Mouse (Mus musculus): ENCODE results near the gene Olfm2. TPM values are rescaled to one million over a fixed set of nuclear protein-coding genes. Genes with fewer than 3 reads are reported as not detected.

The Olfm2 gene
- total RNA-seq (2021), result 100 to 1,000 TPM; 123 to 138 TPM
- long read RNA-seq, transcript Olfm2-203 (6 exons, 1,895 nt), result major isoform, 58 of 96 reads
- long read RNA-seq, transcript Olfm2-204 (6 exons, 2,005 nt), result minor isoform, 25 of 96 reads
- long read RNA-seq, partial matches to known transcripts, result 11 of 96 reads
- long read RNA-seq, other reads (novel, unspliced or antisense), result 2 of 96 reads

DNA sequence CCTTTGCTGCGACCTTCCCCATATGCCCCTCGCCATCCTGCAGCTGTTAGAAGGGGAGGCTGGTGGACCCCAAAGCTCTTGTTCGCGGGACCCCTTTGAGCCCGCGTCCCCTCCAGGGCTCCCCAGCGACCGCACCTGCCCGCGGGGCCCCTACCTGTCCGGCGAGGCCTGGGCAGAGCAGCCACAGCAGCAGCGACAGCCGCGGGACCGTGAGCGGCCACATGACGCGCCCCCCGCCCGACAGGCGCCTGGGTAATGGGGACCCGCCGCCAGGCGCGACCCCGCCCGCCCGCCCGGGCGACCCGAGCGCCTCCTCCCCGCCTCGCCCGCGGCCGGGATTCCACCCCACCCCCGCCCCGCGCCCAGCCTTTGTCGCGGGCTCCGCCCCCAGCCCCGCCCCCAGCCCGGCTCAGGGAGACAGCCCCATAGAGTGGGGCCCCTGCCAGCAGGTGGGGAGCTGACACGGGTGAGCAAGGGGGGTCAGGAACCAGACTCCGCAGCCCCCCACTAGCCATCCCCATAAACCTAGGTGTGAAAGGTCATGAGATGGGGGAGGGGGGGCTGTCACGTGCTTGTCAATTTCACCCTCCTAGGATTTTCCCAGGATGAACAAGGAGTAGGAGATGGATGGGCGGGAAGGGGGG lies at the start of gene Olfm2:
Gene Olfm2 (minus strand): TSS at position 333 of the 644 bp plus-strand sequence.
- DNase-seq (ENCODE audit: low spot score in 2 of 2), result peak; percentile 22 to 52

DNA sequence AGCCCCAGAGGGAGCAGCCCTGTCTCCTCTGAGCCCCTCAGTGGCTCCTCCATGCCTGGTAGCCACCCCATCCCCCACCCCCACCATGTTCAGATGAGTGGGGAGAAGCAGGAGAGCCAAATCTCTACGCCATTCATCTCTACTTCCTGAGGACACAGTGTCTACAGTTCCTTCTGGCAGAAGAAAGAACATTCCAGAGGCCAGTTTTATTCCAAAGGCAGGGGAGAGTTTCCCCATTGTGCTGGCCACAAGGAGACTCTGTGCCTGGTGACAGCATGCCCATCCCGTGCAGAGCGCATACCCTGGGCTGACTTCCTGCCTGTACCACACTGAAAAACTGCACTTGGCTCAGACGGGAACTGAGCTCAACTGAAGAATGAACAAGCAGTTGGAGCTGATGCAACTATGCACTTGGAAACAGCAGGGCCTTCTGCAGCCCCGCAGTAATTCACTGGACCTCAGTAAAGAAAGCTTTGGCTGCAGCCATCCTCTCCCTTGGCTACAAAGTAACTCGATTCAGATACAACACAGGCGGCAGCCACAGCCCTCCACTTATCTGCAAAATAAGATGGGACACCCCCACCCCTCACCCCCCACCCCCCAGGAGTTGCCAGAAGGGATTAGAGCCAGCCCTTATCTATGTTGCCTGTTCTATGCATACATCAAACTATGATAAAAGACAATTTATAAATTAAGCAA lies 48.1 kb upstream of the Olfm2 start:
- peak; percentile 63 to 72 for DNase-seq (ENCODE audit: low spot score in 2 of 2)

DNA sequence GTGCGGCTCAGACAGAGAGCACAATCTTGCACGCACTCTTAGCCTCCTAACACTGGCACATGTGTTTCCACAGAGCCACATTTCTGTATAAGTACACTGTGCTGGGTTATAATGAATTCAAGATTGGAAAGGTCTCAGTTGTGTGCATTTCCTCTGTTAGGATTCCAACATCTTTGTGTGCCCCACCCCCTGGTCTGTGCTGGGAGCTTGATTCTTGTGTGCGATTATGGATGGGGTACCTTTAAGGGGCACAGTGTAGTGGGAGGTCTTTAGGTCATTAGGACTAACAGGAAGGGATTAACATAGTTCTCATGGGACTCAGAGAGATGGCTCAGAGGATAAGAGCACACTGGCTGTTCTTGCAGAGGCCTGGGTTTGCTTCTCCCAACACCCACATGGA lies 44.2 kb upstream of the Olfm2 start:
- DNase-seq (ENCODE audit: low spot score in 2 of 2), result no peak

DNA sequence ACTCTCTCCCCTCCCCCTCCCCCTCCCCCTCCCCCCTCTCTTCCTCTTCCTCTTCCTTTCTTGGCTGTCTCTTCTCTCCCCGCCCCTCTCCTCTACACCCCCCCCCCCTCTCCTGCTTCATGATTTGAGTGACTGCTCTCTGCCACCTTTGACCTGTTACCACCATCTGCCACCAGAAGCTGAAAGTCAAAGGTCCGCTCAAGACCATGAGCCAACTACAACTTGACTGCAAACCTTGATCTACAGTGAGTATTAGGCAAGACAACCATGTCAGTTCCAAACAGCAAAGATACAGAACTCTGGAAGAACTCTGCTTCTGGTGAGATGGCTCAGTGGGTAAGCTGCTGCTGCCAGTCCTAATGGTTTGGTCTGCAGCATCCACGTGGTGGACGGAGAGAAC lies 43.5 kb upstream of the Olfm2 start:
- no peak for DNase-seq (ENCODE audit: low spot score in 2 of 2)

DNA sequence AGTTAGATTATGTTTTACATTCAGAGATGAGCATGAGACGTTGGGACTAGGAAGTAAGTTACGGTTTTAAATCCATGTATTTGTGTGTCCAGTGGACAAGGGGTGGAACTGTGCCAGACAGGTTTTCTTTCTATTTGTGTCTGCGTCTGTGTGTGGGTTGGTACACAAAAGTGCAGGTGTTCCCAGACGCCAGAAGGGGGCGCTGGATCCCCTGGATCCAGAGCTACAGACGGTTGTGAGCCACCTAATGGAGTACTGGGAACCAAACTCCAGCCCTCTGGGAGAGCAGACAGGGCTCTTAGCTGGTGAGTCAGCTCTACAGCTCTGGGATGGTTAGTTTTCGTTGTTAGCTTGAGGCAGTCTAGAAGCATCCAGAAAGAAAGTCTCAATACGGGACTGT lies 41.8 kb upstream of the Olfm2 start:
- DNase-seq (ENCODE audit: low spot score in 2 of 2), result no peak

DNA sequence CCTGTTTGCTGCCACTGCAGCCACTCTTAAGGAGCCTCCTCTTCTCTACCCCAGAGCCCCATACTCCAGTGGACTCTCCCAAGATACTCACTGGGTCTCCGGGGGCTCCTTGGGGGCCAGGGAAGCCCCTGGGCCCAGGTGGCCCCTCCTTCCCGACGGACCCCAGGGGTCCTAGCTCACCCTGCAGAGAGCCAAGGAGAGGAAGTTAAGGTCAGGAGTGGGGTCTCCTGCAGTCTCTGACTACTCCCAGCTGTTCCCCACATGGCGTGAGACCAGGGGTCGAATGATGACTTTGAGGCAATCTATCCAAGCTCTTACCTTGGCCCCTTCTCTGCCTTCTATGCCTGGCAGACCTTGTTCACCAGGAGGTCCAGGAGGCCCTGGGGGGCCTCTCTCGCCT lies 38.9 kb upstream of the Olfm2 start:
- DNase-seq (ENCODE audit: low spot score in 2 of 2), result no peak

DNA sequence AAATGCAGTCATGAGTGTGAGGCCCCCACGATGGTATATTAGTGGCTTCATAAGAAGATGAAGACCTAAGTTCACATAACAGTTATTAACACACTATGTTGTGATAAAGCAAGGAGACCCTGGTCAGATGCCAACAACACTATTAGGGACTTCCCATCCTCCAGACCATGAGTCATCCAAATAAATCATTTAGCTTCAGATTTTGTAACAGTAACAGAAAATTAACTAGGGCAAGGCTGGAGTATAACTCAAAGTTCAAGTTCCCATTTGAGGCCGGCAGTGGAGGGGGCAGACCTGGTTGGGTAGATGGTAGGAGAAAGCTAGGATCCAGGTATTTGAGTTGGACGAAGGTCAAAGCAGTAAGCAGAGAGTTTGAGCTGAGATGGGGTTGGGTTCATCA lies 35.1 kb upstream of the Olfm2 start:
- DNase-seq (ENCODE audit: low spot score in 2 of 2), result no peak

DNA sequence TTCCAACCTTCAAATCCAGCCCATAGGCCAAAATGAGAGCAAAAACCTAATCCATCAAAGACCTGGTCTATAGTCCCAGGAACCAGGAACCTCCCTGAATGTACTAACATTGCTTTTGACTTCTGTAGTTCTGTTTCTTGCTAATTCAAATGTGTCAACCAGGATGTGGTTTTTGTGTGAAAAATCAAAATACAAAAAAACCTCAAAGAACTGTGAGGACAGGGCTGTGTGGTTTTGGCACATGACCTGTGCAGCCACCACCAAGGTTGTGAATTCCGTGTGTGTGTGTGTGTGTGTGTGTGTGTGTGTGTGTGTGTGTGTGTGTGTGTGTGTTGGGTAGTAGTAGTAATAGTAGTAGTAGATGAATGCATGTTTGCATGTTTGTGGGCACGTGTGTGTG lies 19.1 kb upstream of the Olfm2 start:
- no peak for DNase-seq (ENCODE audit: low spot score in 2 of 2)

DNA sequence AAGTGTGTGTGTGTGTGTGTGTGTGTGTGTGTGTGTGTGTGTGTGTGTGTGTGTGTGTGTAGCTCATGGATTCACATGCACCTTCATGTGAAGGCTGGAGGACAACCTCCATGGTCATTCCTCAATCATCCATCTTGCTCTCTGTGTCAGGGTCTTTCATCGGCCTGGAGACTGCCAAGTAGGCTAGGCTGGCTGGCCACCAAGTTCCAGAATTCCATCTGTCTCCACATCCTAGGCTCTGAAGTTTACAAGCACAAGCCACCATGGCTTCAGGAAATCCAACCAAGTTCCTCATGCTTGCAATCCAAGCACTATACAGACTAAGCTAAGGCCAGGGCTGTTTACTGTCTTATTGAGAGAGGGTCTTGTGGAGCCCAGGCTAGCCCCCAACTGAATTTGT lies 16.9 kb upstream of the Olfm2 start:
- DNase-seq (ENCODE audit: low spot score in 2 of 2), result peak in 1 of 2 experiments; percentile 44

DNA sequence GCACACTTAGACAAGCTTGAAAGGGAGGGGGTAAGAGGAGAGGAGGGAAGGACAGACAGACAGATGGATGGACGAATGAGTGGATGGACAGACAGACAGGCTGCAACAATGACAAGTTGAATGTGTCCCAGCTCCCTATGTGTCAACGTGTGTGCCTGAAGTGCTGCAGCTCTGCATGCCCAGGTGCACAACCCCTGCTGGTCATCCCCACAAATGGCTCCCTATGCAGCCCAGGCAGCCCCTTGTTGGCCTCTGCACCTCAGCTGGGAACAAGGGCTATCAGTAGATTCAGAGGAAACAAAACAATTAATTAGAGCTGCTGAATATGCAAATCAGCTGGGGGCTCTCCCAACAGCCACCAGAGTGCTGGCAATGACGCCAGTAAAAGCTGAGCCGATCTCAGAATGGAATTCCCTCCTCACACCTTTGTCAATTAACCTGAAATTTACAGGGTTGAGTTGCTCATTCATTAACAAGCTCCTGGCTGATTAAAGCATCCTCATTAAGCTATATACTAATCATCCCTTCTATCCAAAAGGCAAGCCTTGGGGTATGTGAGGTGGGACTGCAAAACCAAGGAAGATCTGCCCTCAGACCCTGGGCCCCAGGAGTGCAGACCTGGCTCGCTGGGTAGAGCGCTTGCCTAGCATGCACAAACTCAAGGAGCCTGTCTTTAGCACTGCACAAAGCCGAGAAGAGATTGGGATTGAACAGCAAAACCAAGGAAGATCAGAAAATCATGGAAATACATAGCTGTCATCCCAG lies 16.2 kb upstream of the Olfm2 start:
- DNase-seq (ENCODE audit: low spot score in 2 of 2), result no peak

DNA sequence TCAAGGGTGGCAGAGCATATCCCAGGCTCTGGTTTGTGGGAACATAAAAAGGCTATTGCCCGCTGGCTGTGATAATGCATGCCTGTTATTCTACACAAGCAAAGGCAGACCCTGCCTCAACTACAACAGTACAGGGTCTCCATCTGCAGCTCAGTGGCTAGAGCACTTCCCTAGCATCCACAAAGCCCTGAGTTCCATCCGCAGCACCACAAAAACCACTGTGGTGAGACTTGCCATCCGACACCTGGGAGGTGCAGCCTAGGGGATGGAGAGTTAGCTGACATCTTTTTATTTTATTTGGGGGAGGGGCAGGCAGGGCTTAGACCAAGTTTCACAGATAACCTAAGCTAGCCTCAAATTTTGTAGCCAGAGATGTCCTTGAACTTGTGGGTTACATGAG lies 15.2 kb upstream of the Olfm2 start:
- DNase-seq (ENCODE audit: low spot score in 2 of 2), result no peak

DNA sequence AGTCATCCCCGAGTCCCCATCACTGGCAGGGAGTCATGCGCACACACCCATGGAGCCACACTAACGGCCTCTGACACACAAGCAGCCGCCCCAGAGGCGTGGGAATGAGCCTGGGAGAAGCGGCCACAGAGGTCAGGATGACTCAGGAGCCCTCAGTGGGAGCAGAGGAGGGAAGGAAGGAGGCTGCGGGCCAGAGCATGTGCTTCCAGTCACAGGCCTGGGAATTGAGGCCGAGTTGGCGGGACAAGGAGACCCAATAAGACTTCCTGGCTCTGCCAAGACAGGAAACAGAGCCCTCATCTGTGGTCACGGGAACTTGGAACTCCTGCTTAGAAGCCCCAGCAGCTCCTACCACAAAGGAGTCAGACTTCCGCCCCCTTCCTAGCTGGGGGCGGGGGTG lies 14.7 kb upstream of the Olfm2 start:
- no peak for DNase-seq (ENCODE audit: low spot score in 2 of 2)

DNA sequence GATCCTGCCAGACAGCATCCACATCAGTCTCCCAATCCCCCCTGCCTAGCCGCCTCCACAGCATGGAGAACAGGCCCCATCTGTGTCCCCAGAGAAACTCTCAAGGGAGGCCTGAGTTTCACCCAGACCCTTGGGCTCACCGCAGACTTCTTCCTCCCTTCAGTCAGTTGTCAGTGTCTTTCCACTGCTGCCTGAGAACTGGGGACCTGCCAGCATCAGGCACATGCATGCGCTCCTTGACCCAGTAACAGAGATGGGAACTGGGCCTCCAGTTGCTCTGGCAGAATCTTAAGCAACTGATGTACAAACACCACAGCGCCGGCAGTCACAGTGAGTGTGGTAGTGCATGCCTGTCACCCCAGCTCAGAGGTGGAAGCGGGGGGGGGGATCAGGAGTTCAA lies 12.7 kb upstream of the Olfm2 start:
- no peak for DNase-seq (ENCODE audit: low spot score in 2 of 2)

DNA sequence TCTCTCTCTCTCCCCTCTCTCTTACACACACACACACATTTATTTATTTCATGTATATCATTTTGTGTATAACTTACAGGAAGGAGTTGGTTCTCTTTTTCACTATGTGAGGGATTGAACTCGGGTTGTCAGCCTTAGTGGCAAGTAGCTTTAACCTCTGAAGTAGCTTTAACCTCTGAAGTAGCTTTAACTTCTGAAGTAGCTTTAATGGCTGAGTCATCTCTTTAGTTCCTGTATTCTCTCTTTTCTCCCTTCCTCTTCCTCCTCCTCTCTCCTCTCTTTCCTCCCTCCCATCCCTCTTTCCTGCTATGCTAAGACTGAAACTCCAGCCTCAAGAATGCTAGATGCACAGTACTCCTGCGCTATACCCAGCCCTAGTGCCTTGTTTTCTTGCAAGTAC lies 12.1 kb upstream of the Olfm2 start:
- DNase-seq (ENCODE audit: low spot score in 2 of 2), result no peak

DNA sequence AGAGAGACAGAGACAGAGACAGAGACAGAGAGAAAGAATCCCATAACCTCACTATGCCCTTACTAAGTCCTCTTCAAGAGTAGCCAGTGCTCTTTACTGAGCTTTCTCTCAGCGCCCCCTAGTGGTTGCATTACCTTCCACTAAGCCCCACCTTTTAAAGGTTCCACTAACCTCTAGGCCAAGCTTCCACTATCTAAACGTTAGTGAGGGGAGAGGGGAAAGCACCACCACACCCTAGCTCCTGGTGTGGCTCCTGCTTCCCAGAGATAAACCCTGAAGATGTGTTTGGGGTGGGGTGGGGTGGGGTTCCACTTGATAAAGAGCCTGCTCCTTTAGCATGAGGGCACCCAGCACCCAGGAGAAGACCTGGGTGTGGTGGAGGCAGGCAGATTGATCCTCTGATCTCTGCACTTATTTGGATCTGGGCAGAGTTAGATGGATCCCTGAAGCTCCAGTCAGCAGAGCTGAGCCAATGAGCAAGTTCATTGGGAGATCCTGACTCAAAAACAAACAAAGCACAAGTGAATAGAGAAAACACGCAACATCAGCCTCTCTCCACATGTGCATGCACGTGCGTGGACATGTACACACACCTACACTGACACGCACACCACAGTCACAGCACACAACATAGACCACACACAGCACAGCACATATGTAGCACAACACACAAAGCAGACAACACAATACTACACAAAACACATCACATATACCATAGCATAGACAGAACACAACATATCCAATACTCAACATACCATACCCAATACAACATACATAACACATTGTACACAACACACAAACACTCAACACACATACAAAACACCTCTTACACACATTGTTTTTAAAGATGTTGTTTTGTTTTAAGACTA lies 11.2 kb upstream of the Olfm2 start:
- DNase-seq (ENCODE audit: low spot score in 2 of 2), result peak; percentile 46 to 57

DNA sequence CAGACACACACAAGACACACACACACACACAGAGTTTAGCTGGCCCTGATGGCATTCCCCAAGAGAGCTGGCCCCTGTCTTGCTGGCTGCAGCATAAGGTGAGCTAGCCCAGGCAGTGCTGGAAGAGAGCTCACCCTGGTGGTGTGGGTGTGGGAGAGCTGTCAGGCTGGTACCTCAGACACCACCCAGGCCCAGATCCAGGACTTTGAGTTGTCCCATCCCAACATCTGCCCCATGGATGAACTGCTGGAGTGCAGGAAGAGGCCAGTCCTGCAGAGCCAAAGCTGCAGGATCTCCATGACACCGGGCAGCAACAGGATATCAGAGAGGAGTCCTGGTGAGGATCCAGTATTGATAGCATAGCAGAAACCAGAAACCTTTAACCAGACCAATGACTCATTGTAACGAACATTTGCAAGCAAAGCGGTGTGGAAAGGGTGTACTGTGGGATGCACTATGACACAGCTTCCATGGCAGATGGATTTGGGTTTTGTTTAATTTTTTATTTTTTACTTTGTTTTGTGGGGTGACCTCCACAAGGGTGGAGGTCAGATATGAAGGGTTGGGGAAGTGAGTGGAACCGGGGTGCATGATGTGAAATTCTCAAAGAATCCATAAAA lies 10.0 kb upstream of the Olfm2 start:
- no peak for DNase-seq (ENCODE audit: low spot score in 2 of 2)

DNA sequence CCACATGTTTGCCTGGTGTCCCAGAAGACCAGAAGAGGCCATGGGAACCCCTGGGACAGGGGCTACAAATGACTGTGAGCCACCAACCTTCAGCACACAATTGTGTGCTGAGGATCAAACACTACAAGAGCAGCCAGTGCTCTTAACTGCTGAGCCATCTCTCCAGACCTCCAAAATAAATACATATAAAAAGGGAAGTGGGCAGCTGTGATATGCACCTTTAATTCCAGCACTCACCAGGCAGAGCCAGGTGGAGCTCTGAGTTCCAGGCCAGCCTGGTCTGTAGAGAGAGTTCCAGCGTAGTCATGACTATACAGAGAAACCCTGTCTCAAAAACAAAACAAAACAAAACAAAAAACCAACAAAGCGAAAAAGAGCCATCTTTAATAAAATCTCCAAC lies 8.2 kb upstream of the Olfm2 start:
- DNase-seq (ENCODE audit: low spot score in 2 of 2), result no peak

DNA sequence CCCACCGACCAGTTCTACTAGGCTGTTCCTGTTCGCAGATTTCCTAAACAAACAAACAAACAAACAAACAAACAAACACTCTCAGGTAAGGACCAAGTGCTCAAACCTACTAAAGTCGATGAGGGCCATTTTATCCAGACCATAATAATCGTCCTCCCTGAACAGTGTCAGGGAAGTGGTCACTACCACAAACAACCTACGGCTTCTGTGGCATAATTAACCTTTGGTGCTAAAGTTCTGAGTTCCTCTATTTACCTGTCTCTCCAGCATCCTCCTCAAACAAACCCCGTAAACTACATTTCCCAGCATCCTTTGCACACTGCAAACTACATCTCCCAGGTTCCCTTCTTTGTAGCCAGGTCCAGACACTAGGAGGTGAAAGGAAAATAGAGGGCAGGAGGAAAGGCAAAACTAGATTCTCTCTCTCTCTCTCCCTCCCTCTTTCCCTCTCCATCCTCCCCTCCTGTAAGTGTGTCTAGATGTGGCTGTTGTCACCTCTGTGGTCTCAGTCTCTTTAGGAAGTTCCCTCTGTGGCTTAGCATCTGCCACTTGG lies 5.4 kb upstream of the Olfm2 start:
- no peak for DNase-seq (ENCODE audit: low spot score in 2 of 2)

DNA sequence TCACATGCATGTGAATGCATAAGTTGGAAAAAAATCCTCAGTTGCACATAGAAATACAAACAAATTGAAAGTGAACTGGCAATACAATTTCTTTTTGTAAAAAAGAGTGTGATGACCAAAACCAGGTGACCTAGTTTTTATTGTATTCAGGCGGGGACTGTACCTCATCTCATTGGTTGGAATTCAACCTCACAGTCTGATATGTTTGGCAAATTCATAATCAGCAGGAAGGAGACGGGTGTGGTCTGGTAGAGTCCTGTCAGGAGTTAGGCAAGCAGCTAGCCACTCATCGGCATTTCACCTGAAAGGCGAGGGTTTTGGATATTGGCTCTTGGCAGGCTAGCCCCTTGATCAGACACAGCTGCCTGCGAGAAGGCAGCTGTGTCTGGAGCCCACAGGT lies 3.1 kb upstream of the Olfm2 start:
- DNase-seq (ENCODE audit: low spot score in 2 of 2), result no peak

DNA sequence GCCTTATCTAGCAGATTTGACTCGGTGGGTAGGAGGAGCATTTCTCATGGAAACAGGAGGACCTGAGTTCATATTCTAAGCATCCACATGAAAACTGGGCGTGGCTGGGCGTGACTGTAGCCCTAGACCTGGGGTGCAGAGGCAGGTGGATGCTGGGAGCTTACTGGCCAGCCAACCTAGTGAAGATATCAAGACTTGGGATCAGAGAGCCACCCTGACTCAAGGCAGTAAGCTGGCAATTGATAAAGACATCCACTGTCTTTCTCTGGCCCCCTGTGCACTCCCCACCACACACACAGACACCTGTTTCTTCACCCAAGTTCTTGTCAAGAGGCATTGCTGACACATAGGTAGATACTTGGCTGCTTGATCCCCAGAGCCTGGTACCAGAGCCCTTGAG lies 2.4 kb upstream of the Olfm2 start:
- no peak for DNase-seq (ENCODE audit: low spot score in 2 of 2)
